Mouse (Mus musculus): Measurements from ENCODE around the gene Rai14. TPM values are rescaled to one million over a fixed set of nuclear protein-coding genes. Genes with fewer than 3 reads are reported as not detected.

Rai14 gene
- polyA plus RNA-seq, 1 experiment from 2014 or later = 55.3 TPM

DNA sequence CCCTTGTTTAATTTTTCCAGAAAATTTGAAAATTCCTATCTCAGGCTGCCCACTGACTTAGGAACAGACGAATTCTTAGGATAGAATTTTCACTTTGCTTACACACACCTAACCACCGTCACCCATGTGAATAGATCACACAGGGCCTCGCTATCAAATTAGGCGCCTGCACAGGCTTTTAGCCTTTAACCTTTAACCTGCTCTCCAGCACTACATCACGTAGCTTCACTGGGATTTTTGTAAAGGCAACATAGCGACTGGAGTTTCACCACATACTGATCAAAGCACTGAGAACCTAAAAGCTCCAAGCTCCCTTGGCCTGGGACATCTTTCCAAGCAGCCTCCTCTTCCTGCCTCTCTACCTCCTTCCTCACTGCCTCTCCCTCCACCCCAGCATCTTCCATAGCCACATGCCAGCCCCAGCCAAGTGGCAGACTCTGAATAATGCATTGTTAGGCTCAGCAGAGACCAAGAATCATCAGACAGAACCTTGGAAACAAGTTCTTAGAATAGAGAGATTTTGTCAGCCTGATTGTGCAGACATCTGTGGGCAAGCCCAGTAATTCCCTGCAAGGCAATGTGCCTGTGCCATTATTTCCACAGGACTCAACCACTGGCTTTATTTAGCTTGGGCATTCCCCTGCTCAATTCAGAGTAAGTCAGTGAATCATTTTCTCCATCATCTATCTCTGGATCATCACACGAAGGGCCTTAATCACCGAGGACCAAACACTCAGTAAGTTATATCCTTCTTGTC lies 17.8 kb downstream of the Rai14 start:
- ChIA-PET POLR2A (no interaction called here), CTCF (interaction anchor here (1.6 kb wide), 1 partner anchor 17 kb away, joined by 4 read pairs; no protein-coding TSS in a partner anchor)
- DNase-seq (ENCODE audit: low read depth, low spot score) = peak; percentile 64
- in situ Hi-C loops (cut with MboI; ENCODE audit: low pct_unique_long_range_greater_than_20kb) = no loop called here
- peak; percentile 63 for ATAC-seq
- TF ChIP-seq CTCF (IDR thresholded peaks at IDR 0.05) = no peak
- H3K27me3 ChIP-seq = no peaks in the 10 kb centered on the region

DNA sequence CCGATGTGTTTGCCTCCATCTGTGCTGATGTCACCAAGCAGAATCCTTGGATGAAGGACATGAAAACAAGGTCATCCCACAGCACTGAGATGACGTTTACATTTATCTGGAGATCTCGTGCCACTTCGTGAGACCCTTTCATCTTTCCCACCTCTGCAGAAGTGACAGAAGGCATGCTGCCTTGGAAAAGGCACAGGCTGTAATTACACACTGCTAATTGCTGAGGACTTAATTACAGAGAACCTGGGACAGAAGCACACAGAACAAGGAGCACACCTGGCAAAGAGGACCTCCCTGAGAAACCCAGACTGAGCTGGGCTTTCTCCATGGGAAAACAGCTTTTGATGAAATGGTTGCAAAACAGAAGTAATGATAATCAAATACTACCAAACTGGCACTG lies 21.8 kb downstream of the Rai14 start:
- POLR2A ChIA-PET = no interaction called here
- TF ChIP-seq CTCF (IDR thresholded peaks at IDR 0.05) = no peak
- ATAC-seq (no peak), DNase-seq (ENCODE audit: low read depth, low spot score) (no peak)
- in situ Hi-C loops (cut with MboI; ENCODE audit: low pct_unique_long_range_greater_than_20kb) = no loop called here
- CTCF ChIA-PET = interaction anchor here (1.0 to 1.6 kb wide), 2 partner anchors 19 to 23 kb away, joined by 3 to 4 read pairs; no protein-coding TSS in a partner anchor
- H3K27me3 ChIP-seq = no peaks in the 10 kb centered on the region

DNA sequence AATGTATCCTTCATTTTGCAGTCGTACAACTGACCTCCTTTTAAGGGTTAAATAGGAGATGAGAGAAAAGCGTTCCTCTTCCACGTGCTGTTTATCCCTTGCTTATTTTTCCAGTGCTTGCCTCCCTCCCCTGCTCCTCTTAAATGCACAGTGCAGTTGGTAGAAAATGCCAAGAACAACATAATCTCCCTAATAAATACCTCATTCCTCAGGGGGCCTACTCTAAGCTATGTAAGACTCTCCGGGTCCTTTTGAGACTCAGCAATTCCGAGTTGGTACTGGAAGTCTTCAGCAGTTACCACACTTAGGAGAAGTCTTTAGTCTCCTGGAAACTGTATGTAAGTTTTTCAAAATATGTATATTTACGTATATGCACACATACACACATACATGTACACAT lies 22.9 kb downstream of the Rai14 start:
- POLR2A ChIA-PET = no interaction called here

DNA sequence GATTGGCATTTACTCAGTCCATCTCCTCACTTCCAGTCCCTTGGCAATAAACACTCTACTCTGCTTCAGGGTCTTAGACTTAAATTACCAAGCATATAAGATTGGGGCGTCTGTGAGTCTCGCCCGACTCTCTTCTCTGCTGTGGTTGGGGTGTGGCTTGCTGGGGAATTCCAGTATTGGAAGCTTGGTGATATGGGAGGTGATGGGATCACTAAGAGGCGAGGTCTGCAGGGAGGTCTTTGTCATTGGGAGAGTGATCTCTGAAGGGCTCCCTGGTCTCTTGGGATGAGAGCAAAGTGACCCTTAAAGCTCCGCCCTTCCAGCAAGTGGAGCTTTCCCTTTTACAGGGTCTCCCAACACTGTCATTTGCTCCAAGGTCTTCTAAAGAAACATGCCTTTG lies 23.5 kb downstream of the Rai14 start:
- no peak for DNase-seq (ENCODE audit: low read depth, low spot score)
- no peak for ATAC-seq
- POLR2A ChIA-PET = no interaction called here
- no peak for TF ChIP-seq CTCF (IDR thresholded peaks at IDR 0.05)
- CTCF ChIA-PET = interaction anchor here (1.0 to 1.2 kb wide), 2 partner anchors 19 to 29 kb away, joined by 3 to 4 read pairs; no protein-coding TSS in a partner anchor
- in situ Hi-C loops (cut with MboI; ENCODE audit: low pct_unique_long_range_greater_than_20kb) = no loop called here
- H3K27me3 ChIP-seq = no peaks in the 10 kb centered on the region

More for the DNA sequence above, 22.9 kb downstream of the Rai14 start:
- no peak for TF ChIP-seq CTCF (IDR thresholded peaks at IDR 0.05)
- CTCF ChIA-PET = interaction anchor here (1.2 to 1.6 kb wide), 2 partner anchors 20 to 30 kb away, joined by 3 to 4 read pairs; no protein-coding TSS in a partner anchor
- H3K27me3 ChIP-seq = no peaks in the 10 kb centered on the region
- in situ Hi-C loops (cut with MboI; ENCODE audit: low pct_unique_long_range_greater_than_20kb) = no loop called here
- DNase-seq (ENCODE audit: low read depth, low spot score) = no peak
- ATAC-seq = no peak

DNA sequence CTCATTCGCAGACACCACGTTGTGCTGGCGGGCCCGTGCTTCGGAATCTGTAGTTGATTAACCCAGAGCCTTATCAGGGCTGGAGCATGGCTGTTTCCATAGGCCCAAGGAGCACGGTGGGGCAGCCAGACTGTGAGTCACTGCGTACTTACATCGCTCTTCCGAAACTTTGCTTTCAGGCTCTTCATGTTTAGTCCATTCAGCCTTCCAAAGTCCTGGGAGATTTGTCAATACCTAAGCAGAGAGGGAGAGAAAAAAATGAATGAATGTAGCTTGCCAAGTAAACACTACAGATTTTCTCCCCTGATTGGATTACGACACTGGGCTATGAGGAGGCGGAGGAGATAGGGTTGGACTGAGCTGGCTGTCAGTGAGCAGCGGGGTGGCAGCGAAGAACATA lies 24.2 kb downstream of the Rai14 start:
- ATAC-seq (peak; percentile 88), DNase-seq (ENCODE audit: low read depth, low spot score) (peak; percentile 86)
- TF ChIP-seq CTCF (IDR thresholded peaks at IDR 0.05) = no peak
- ChIA-PET CTCF (interaction anchor here (1.0 to 2.0 kb wide), 3 partner anchors 10 to 28 kb away, joined by 3 to 6 read pairs (median 4); no protein-coding TSS in a partner anchor), POLR2A (no interaction called here)
- in situ Hi-C loops (cut with MboI; ENCODE audit: low pct_unique_long_range_greater_than_20kb) = no loop called here
- no peaks in the 10 kb centered on the region for H3K27me3 ChIP-seq

DNA sequence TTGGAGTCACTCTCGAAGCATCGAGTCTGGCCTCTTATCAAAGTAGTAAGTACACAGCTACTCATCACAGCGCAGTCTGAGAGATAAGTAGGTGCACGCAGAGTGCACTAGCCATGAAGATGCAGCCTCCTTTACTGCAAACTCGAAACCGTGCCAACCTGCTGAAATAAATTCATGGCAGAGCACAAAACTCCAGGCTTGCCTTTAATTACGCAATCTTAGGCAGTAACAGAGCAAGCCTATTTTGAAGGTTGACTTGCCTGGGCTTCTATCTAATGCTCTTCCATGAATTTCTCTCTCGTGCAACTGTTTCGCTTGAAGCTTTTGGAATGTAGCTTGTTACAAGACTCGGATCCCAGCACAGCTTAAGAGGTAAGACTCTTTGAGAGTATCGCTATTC lies 25.1 kb downstream of the Rai14 start:
- TF ChIP-seq CTCF (IDR thresholded peaks at IDR 0.05) = no peak
- no peak for DNase-seq (ENCODE audit: low read depth, low spot score)
- ATAC-seq = no peak
- POLR2A ChIA-PET = interaction anchor here (0.7 kb wide), 2 partner anchors 34 to 202 kb away, joined by 3 to 4 read pairs; no protein-coding TSS in a partner anchor
- H3K27me3 ChIP-seq = no peaks in the 10 kb centered on the region
- CTCF ChIA-PET = interaction anchor here (1.6 to 2.0 kb wide), 2 partner anchors 10 to 17 kb away, joined by 3 to 6 read pairs; no protein-coding TSS in a partner anchor
- in situ Hi-C loops (cut with MboI; ENCODE audit: low pct_unique_long_range_greater_than_20kb) = no loop called here

DNA sequence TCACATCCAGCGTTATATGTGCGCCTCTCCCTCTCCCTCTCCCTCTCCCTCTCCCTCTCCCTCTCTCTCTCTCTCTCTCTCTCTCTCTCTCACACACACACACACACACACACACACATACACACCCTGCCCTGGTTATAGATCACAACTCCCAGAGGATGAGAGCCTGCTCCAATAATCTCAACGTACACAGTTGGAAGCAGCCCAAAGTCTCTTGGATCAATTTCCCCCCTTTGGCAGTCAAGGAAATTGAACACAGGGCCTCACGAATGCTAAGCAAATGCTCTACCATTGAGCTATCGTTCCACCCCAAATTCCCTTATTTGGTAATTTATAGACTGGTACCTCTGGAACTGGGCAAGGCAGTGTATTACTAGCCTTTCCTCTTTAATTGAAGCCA lies 25.7 kb downstream of the Rai14 start:
- in situ Hi-C loops (cut with MboI; ENCODE audit: low pct_unique_long_range_greater_than_20kb) = no loop called here
- TF ChIP-seq CTCF (IDR thresholded peaks at IDR 0.05) = no peak
- ChIA-PET CTCF (interaction anchor here (1.6 to 2.0 kb wide), 2 partner anchors 9 to 16 kb away, joined by 3 to 6 read pairs; no protein-coding TSS in a partner anchor), POLR2A (interaction anchor here (0.7 kb wide), 1 partner anchor 202 kb away, joined by 4 read pairs; no protein-coding TSS in a partner anchor)
- no peaks in the 10 kb centered on the region for H3K27me3 ChIP-seq
- DNase-seq (ENCODE audit: low read depth, low spot score) (no peak), ATAC-seq (no peak)

DNA sequence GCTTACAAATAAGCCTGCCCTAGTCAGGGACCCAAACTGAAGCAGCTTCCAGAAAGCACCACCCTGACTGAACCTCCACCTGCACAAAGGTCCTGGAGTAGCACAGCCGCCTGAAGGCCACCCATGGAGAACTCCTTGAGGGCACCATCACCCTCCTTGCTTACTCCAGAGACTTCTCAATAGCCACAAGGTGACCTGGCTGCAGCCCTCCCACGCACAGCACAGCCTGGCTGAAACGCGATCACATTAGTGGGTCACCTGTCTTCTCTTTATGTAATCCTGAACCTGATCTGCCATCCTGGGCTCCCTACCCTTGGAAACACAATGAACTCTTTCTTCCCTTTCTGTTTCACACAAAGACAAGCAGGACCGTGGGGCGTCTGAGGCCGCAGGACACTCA lies 27.1 kb downstream of the Rai14 start:
- TF ChIP-seq CTCF (IDR thresholded peaks at IDR 0.05) = no peak
- ChIA-PET CTCF (interaction anchor here (1.6 kb wide), 1 partner anchor 14 kb away, joined by 5 read pairs; no protein-coding TSS in a partner anchor), POLR2A (no interaction called here)
- H3K27me3 ChIP-seq = no peaks in the 10 kb centered on the region
- in situ Hi-C loops (cut with MboI; ENCODE audit: low pct_unique_long_range_greater_than_20kb) = no loop called here
- DNase-seq (ENCODE audit: low read depth, low spot score) = no peak
- no peak for ATAC-seq

DNA sequence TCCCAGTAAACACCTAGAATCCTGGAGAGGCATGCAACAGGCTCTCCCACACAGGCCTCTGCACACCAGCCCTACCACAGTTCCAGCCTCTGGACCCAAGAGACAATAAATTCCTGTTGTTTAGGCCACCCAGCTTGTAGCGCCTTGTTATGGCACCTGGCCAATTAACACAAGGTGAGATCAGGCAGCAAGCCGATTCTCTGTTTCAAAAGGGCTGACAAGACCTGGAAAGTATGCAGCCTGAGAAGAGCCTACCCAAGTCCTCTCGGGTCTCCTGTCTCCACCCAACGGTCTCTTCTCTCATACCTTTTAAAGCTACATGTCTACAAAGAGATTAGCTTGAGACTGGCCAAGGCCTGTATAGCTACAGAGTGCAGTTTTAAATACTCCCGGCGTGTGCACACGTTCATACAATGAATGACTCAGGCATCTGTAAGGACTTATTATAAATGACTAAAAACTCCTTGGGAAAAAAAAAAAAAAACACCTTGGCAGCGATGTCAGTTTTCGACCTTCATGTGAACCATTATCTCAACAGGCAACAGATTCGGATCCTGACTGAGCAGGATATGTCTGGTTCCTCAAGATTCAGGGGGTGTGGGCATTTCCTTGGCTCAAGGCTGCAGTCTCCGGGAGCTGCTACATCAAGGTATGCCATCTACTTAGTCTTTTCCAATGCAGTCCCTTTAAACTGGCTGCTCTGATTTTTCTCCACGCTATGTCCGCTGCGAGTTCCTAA lies 28.6 kb downstream of the Rai14 start:
- ATAC-seq = peak; percentile 46
- no peaks in the 10 kb centered on the region for H3K27me3 ChIP-seq
- in situ Hi-C loops (cut with MboI; ENCODE audit: low pct_unique_long_range_greater_than_20kb) = no loop called here
- peak; percentile 53 for DNase-seq (ENCODE audit: low read depth, low spot score)
- ChIA-PET POLR2A (no interaction called here), CTCF (interaction anchor here (1.6 kb wide), 1 partner anchor 13 kb away, joined by 5 read pairs; no protein-coding TSS in a partner anchor)
- no peak for TF ChIP-seq CTCF (IDR thresholded peaks at IDR 0.05)

DNA sequence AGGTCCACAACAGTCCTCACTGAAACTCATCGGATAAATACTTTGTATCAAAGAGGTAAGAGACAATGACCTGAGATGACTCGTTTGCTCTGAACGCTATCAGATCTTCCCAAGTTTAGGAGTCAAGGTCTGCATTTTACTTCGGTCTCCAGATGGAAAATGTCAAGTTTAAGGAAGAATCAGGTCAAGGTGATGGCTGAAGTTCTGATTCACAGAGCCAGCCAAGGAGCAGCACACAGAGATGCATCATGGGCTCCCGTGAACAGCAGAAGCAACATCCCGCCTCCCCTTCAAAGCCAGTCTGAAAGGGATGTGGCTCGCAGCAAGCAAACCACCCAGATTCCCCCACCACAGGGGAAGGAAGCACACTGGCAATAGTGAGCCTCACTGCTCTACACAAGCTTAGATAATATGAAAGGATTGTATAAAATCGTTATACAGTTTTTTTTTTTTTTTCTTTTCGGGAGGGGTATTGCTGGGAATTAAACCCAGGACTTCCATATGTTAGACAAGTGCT lies 30.7 kb downstream of the Rai14 start:
- ATAC-seq = no peak
- no peak for DNase-seq (ENCODE audit: low read depth, low spot score)
- in situ Hi-C loops (cut with MboI; ENCODE audit: low pct_unique_long_range_greater_than_20kb) = no loop called here
- POLR2A ChIA-PET = no interaction called here
- H3K27me3 ChIP-seq = no peaks in the 10 kb centered on the region
- CTCF ChIA-PET = no interaction called here
- TF ChIP-seq CTCF (IDR thresholded peaks at IDR 0.05) = no peak

All from Patski (cell line).